Comparison of ENCODE assay signal across 8 mouse cellular contexts in the genomic region with DNA sequence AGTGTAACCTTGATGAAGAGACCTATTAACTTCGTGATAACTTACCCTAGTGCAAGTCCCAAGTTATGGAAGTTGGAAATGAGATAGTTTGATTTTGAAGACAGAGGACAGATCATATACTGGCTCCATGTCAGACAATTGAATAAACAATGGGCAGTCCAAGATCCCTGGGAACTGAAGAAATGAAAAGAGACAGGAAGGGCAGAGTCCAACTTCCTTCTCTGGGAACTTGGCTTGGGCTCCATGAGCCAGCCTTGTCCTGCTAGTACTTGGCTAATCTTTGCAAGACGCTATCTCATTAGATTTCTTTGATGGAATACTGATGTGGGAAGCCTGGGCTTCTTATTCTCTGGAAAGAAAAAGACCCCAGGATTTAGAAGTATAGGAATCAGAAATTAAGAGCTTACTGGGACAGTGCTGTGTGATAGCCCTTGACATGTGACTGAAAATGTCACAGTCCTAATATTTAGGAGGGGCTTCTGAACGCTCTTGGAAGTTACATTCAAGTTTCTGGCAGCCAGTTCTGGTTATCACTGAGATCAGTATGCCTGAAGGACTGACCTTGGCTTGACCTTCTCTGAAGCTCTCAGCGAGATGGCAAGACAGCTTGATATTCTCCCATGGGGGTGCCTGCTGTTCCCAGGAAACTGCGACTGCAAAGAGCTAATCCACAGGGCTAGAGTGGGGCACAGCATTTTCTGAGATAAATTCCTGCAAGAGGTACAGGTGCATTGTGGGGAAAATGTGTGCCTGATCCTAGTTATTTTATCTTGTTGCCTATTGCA.
DNase-seq lines count a peak whose midpoint lies in the region; ATAC-seq lines count a peak whose summit lies in the region.

No protein-coding gene starts in this region.

- H3K4me2 ChIP-seq in lung, embryonic 16.5 days (ENCODE audit: low read depth, low read length) = 0 out of 2 replicates have a peak overlapping the region, but pooled peaks have one; percentile 2

- WGBS in lung, embryonic 16.5 days = 25% methylated on average over 5 of the region's 5 CpGs

- peak; percentile 8 to 26 for DNase-seq in adrenal gland, postnatal 36 days
- no peak for DNase-seq in adrenal gland, postnatal 4 days (ENCODE audit: low spot score in 2 of 2)
- DNase-seq in R1 (ENCODE audit: low read depth, low spot score) = peak; percentile 19
- DNase-seq in heart, postnatal 10 days = peak; percentile 27 to 32
- no peak for DNase-seq in layer of hippocampus, adult 18-20 months (ENCODE audit: low spot score in 2 of 2)
- no peak for DNase-seq in spleen, postnatal 10 days (ENCODE audit: low spot score in 2 of 2)
- no peak for DNase-seq in cerebellum, postnatal 4 days (ENCODE audit: low spot score in 2 of 2)

- intact Hi-C loops in heart, postnatal 10 days (cut with DNase I) = no loop called here

- no peaks in the 10 kb centered on the region for H3K27me3 ChIP-seq in lung, embryonic 16.5 days (ENCODE audit: control insufficient read depth, insufficient read depth, low read depth, low read length)

- H3K4me3 ChIP-seq in lung, embryonic 16.5 days (ENCODE audit: low read length) = no peak overlapping the region

- H3K36me3 ChIP-seq in lung, embryonic 16.5 days (ENCODE audit: control insufficient read depth, insufficient read depth, low read length) = no peaks in the 10 kb centered on the region

- H3K4me1 ChIP-seq in lung, embryonic 16.5 days (replicated peaks; ENCODE audit: control insufficient read depth, insufficient read depth, low read length) = peaks cover 18% of the 10 kb centered on the region

- peak overlapping the region; percentile 74 for H3K27ac ChIP-seq in lung, embryonic 16.5 days (ENCODE audit: low read length)

- ATAC-seq in lung, embryonic 16.5 days (ENCODE audit: low read depth) = peak; percentile 82

- H3K9me3 ChIP-seq in lung, embryonic 16.5 days (ENCODE audit: control insufficient read depth, low read length) = no peaks in the 10 kb centered on the region

- no peak overlapping the region for H3K9ac ChIP-seq in lung, embryonic 16.5 days (ENCODE audit: low read length)

Comparison
In these comparisons a context has a peak if more than half of its experiments do, and no peak if none do; other contexts are left out.
1. DNase-seq: peak in adrenal gland, postnatal 36 days (2 of 2), R1 (single experiment) and heart, postnatal 10 days (2 of 2); none in adrenal gland, postnatal 4 days (0 of 2), layer of hippocampus, adult 18-20 months (0 of 2), spleen, postnatal 10 days (0 of 2) and cerebellum, postnatal 4 days (0 of 2).